Mouse (Mus musculus) liver, adult 2 months (tissue): ENCODE data around the gene Brwd3. TPM values are rescaled to one million over a fixed set of nuclear protein-coding genes. Genes with fewer than 3 reads are reported as not detected.

Experiments
- DNase-seq: peaks from one replicate; pipeline ENCODE4 v3.0.0-alpha.2; 2011; ENCODE audit warnings: low read depth, low spot score; ENCODE audit errors: extremely low read depth
- H3K27ac ChIP-seq: fragments of 200-500 bp; replicated peaks from 2 replicates; pipeline ENCODE4 v1.5.1; 2012; ENCODE audit warnings: low read depth, mild to moderate bottlenecking, control low read depth, inconsistent platforms, low read length; ENCODE audit not compliant: insufficient read depth
- H3K27me3 ChIP-seq: fragments of 200-500 bp; 2 replicates; pipeline ENCODE4 v1.6.1; 2012; ENCODE audit warnings: mild to moderate bottlenecking, moderate library complexity, low read length, inconsistent platforms; ENCODE audit not compliant: control insufficient read depth, insufficient read depth
- H3K36me3 ChIP-seq: fragments of 200-500 bp; 2 replicates; pipeline ENCODE4 v1.6.1; 2012; ENCODE audit warnings: low read length, inconsistent platforms; ENCODE audit not compliant: control insufficient read depth, insufficient read depth
- H3K4me1 ChIP-seq: fragments of 200-500 bp; 2 replicates; pipeline ENCODE4 v1.6.1; 2011; ENCODE audit warnings: low read length; ENCODE audit not compliant: control insufficient read depth, insufficient read depth
- H3K4me3 ChIP-seq: fragments of 200-500 bp; 2 replicates; pipeline ENCODE4 v1.5.1; 2011; ENCODE audit warnings: low read depth, mild to moderate bottlenecking, control low read depth, low read length, moderate library complexity; ENCODE audit not compliant: insufficient read depth
- H3K79me2 ChIP-seq: fragments of 200-500 bp; 2 replicates; pipeline ENCODE4 v1.6.1; 2012; ENCODE audit warnings: inconsistent platforms, mild to moderate bottlenecking, low read length, moderate library complexity; ENCODE audit not compliant: control insufficient read depth, insufficient read depth
- H3K9ac ChIP-seq: fragments of 200-500 bp; 2 replicates; pipeline ENCODE4 v1.6.1; 2012; ENCODE audit warnings: low read depth, mild to moderate bottlenecking, control low read depth, inconsistent platforms, low read length
- CTCF ChIP-seq: fragments of 200-500 bp; IDR thresholded peaks from 2 replicates; pipeline ENCODE4 v1.5.1; 2011; ENCODE audit warnings: low read depth, low read length, control low read depth
- POLR2A ChIP-seq: fragments of 200-500 bp; IDR thresholded peaks from 2 replicates; pipeline ENCODE4 v1.6.1; 2011; ENCODE audit warnings: low read length, control low read depth; ENCODE audit not compliant: insufficient read depth; ENCODE audit errors: extremely low read depth
- WGBS: fragments of 180-500 bp; shearing (Covaris S2); methylation state at CpG from one replicate; pipeline ENCODE4 v1.1.7; 2018; 5-methylcytosine and 5-hydroxymethylcytosine counted together
- polyA plus RNA-seq: library from polyadenylated mRNA; depleted of rRNA; stranded (reverse); fragments of >200 nt; gene quantifications from 2 replicates; pipeline ENCODE4 v1.2.3, GENCODE M21; 2012; rRNA removed
- total RNA-seq: library from RNA; depleted of rRNA; stranded (reverse); fragments of >200 nt; gene quantifications from 2 replicates; pipeline ENCODE4 v1.2.3, GENCODE M21; 2014; rRNA removed

The Brwd3 gene
- total and polyA plus RNA-seq, 2 experiments, result 0.54 to 5.3 TPM

DNA sequence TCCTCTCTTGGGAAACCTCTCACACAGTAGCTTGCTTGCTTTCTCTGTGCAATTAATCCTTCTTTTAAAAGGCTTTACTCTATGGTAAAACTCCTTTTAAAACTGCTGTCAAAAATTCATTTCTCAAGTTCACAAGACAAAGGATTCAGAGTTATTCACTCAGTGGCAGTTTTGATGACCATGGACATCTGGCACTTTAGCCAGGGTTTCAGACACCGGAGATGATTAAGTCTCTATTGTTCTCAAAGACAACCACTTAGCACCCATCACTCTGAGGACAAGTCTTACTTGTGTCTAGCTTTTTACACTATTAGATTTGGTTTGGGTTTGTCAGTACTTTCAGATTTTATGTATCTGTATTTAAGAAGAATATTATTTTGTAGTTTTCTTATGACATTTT lies 104.6 kb downstream of the Brwd3 start:
- Histone ChIP-seq H3K27me3 (no peaks in the 10 kb centered on the region), H3K79me2 (no peaks in the 10 kb centered on the region), H3K4me3 (no peak overlapping the region), H3K36me3 (no peaks in the 10 kb centered on the region), H3K27ac (no peak overlapping the region), H3K9ac (no peak overlapping the region), H3K4me1 (no peaks in the 10 kb centered on the region)
- TF ChIP-seq CTCF (no peak), POLR2A (no peak)
- 79% methylated on average over 1 of the region's 1 CpGs for WGBS
- no peak for DNase-seq

DNA sequence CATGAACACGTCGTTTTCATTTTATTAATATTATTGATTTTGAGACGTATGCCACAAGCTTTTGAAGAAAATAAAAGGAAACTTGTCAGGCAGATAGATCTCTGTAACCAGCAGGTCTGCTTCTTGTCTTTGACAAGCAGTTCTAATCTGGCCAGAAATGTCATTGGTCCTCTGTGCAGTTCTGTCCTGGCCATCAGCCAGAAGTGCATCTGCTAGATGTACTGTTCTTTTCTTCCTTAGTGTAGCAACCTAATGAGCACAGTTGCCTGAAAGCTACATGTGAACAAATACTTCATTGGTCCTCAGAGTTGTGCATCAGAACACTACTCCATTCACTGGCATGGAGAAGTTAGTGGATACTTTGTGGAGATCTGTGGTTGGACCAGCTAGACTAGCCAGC lies 105.1 kb downstream of the Brwd3 start:
- Histone ChIP-seq H3K27ac (no peak overlapping the region), H3K4me3 (no peak overlapping the region), H3K9ac (no peak overlapping the region), H3K36me3 (no peaks in the 10 kb centered on the region), H3K4me1 (no peaks in the 10 kb centered on the region), H3K27me3 (no peaks in the 10 kb centered on the region), H3K79me2 (no peaks in the 10 kb centered on the region)
- no peak for TF ChIP-seq CTCF
- no peak for TF ChIP-seq POLR2A
- no peak for DNase-seq
- WGBS, result 71% methylated on average over 3 of the region's 3 CpGs

DNA sequence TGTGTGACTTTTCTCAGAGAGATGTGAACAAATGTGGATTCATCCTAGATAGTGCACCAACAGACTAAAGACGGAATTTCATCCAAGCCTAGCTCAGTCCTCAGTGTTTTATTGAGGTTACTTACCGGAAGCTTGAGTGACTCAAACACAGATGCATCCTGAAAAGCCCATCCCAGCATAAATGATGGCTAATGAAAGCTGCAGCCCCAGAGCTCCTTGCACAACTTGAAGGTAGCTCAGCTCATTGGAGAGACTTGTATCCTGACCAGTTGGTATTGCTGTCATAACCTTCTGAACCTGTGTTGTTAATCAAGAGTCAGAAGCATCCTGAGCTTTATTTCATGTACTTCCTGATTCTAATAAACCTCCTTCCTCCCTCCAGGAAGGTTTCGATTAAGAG lies 105.8 kb downstream of the Brwd3 start:
- H3K9ac ChIP-seq, result no peak overlapping the region
- no peaks in the 10 kb centered on the region for H3K27me3 ChIP-seq
- no peak overlapping the region for H3K27ac ChIP-seq
- H3K79me2 ChIP-seq, result no peaks in the 10 kb centered on the region
- no peak for TF ChIP-seq POLR2A
- no peak for TF ChIP-seq CTCF
- H3K4me1 ChIP-seq, result no peaks in the 10 kb centered on the region
- H3K4me3 ChIP-seq, result no peak overlapping the region
- DNase-seq, result no peak
- no peaks in the 10 kb centered on the region for H3K36me3 ChIP-seq
- 71% methylated on average over 3 of the region's 3 CpGs for WGBS

DNA sequence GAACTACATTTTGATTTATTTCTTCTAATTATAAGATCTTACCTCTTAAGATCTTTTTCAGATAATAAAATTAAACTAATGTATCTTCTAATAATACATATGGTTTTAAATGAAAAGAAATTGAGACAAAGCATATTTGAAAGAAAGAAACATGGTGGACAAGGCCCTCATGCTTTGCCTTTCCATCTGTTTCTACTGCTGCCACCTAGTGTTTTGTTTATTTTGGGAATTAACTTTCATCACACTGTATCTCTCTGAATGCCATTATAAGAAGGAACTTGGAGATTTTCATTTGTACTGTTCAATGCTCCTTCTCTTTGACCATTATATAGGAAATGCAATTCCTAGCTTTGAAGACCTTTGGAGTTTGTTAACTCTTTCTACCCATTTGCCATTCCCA lies 109.9 kb downstream of the Brwd3 start:
- H3K9ac ChIP-seq, result no peak overlapping the region
- no peaks in the 10 kb centered on the region for H3K27me3 ChIP-seq
- no peaks in the 10 kb centered on the region for H3K36me3 ChIP-seq
- no peaks in the 10 kb centered on the region for H3K79me2 ChIP-seq
- no peak overlapping the region for H3K27ac ChIP-seq
- DNase-seq, result peak; percentile 11
- no peaks in the 10 kb centered on the region for H3K4me1 ChIP-seq
- no peak overlapping the region for H3K4me3 ChIP-seq
- no peak for TF ChIP-seq CTCF
- TF ChIP-seq POLR2A, result no peak

DNA sequence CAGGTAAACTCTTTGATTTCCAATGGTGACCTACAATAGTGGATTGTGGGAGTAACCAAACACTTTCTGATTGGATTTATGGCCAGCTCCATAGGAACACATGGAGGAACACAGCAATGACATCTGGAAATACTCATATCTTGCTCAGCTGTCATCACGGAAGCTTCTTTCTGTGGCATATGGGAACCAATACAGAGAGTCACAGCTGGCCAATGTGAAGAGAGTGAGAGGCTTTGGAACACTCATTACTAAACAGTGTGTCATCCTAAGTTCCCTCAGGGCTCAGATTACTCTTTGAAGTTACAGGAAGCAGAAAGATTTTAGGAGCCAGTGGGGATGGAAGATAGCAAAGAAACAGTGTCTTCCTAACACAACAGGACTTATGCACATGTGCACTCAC lies 111.7 kb downstream of the Brwd3 start:
- Histone ChIP-seq H3K4me1 (no peaks in the 10 kb centered on the region), H3K9ac (no peak overlapping the region), H3K36me3 (no peaks in the 10 kb centered on the region), H3K27me3 (no peaks in the 10 kb centered on the region), H3K79me2 (no peaks in the 10 kb centered on the region), H3K4me3 (no peak overlapping the region), H3K27ac (no peak overlapping the region)
- TF ChIP-seq POLR2A, result no peak
- TF ChIP-seq CTCF, result no peak
- 93% methylated on average over 1 of the region's 1 CpGs for WGBS
- no peak for DNase-seq

DNA sequence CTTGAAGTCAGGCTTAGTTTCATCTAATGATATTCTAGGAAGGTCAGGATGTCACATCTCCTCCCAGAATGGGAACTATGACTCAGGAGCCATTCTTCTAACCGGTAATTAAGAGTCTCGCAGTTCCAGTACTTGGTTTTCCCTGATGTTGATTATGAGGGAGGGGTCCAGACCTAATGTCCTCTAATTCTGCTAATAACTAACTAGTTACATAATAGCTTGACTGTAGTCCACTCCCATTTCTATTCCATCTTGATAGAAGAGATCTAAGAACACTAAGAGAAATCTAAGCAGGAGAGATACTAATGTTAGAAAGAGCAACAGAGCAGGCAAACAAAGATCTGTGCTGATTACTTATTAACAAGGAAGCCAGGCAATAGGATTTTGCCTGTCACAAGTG lies 129.9 kb downstream of the Brwd3 start:
- TF ChIP-seq CTCF (no peak), POLR2A (no peak)
- Histone ChIP-seq H3K27me3 (no peaks in the 10 kb centered on the region), H3K4me3 (no peak overlapping the region), H3K27ac (0 out of 2 replicates have a peak overlapping the region, but pooled peaks have one; percentile 24), H3K79me2 (no peaks in the 10 kb centered on the region), H3K36me3 (no peaks in the 10 kb centered on the region), H3K9ac (no peak overlapping the region), H3K4me1 (no peaks in the 10 kb centered on the region; the same call in 1 of the 2 replicates)
- peak; percentile 75 for DNase-seq
- WGBS, result 0% methylated on average over 2 of the region's 2 CpGs

Other genes starting within 250 kb of the Brwd3 start
- 1.9 and 3.6 TPM in 2 replicates for gene Gm379, start 169.5 kb downstream of the Brwd3 start, total RNA-seq
- 0.35 and 0.54 TPM in 2 replicates for gene Gm379, start 169.5 kb downstream of the Brwd3 start, polyA plus RNA-seq
- 3.6 and 4.5 TPM in 2 replicates for gene Hmgn5, start 179.0 kb upstream of the Brwd3 start, total RNA-seq
- gene Hmgn5, start 179.0 kb upstream of the Brwd3 start, polyA plus RNA-seq, result 0.64 and 0.85 TPM in 2 replicates